ENCODE assay signal across 20 mouse cellular contexts in the genomic region with DNA sequence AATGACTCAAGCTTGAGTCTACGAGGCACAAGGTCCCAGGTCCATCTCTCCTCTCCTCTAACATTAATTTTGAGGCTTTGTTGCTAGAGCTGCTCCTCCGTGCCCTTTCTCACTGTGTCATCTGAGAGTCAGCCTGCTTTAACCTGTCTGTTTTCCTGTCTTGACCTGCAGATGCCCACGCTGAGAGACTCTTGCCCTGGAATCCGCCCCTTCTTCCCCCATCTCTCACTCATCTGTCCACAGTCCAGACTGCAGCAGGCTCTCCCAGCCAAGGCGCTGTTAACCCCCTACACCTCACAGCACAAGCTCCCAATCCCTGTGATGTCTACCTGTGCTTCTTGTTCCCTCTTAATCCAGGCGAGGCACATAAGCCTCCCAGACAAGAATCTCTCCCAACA.
"Had no signal": no experiment of that assay in that cellular context is flagged by ENCODE, and none has a peak within 500 bp of the region (broad histone marks: within the 10 kb centered on the region; RNA-seq: fewer than 3 reads in every experiment).

No protein-coding gene starts in this region.

- H3K4me3 ChIP-seq: lung, embryonic 15.5 days; megakaryocyte, embryonic 14.5 days; midbrain, embryonic 13.5 days; midbrain, embryonic 15.5 days; neural tube, embryonic 13.5 days; neural tube, embryonic 15.5 days had no signal

- H3K27ac ChIP-seq: lung, embryonic 15.5 days; macrophage; midbrain, embryonic 13.5 days; midbrain, embryonic 15.5 days; neural tube, embryonic 13.5 days; neural tube, embryonic 15.5 days had no signal

- H3K9me3 ChIP-seq: lung, embryonic 15.5 days; megakaryocyte, embryonic 14.5 days; midbrain, embryonic 13.5 days; midbrain, embryonic 15.5 days; neural tube, embryonic 13.5 days; neural tube, embryonic 15.5 days had no signal

- H3K4me2 ChIP-seq: lung, embryonic 15.5 days; midbrain, embryonic 11.5 days; midbrain, embryonic 13.5 days; midbrain, embryonic 15.5 days; neural tube, embryonic 13.5 days; neural tube, embryonic 15.5 days had no signal

- H3K27me3 ChIP-seq: midbrain, embryonic 15.5 days; neural tube, embryonic 13.5 days; neural tube, embryonic 15.5 days had no signal

- H3K9ac ChIP-seq: lung, embryonic 15.5 days; midbrain, embryonic 13.5 days; midbrain, embryonic 15.5 days; neural tube, embryonic 13.5 days; neural tube, embryonic 15.5 days had no signal

- ATAC-seq: lung, postnatal 0 days; midbrain, embryonic 13.5 days; midbrain, embryonic 15.5 days had no signal

- H3K36me3 ChIP-seq: lung, embryonic 15.5 days; midbrain, embryonic 13.5 days; midbrain, embryonic 15.5 days; neural tube, embryonic 13.5 days; neural tube, embryonic 15.5 days had no signal

- DNase-seq: lung, adult 2 months; lung, postnatal 14 days; lung, postnatal 36 days; retina, postnatal 1 day; right cerebral cortex, adult 18-20 months; right cerebral cortex, postnatal 25 days; right cerebral cortex, postnatal 4 days; spleen, adult 18-20 months; thymus, adult 18-20 months; thymus, postnatal 14 days; thymus, postnatal 36 days had no signal
